Mouse (Mus musculus): ENCODE results near the gene Tenm2. TPM values are rescaled to one million over a fixed set of nuclear protein-coding genes. Genes with fewer than 3 reads are reported as not detected.

The Tenm2 gene
- polyA plus RNA-seq, 1 experiment from 2014 or later, result 30.2 TPM

- 78% methylated on average over 7 of the region's 7 CpGs for WGBS
- Histone ChIP-seq H3K27ac (no peak overlapping the region), H3K36me3 (replicated peaks; ENCODE audit: control insufficient read depth, insufficient read depth) (no peaks in the 10 kb centered on the region), H3K4me2 (replicated peaks) (no peak overlapping the region), H3K27me3 (ENCODE audit: control insufficient read depth, insufficient read depth, low read length) (no peaks in the 10 kb centered on the region), H3K4me3 (replicated peaks; ENCODE audit: low read length) (no peak overlapping the region), H3K9ac (no peak overlapping the region), H3K9me3 (ENCODE audit: control insufficient read depth, low read length) (no peaks in the 10 kb centered on the region), H3K4me1 (replicated peaks; ENCODE audit: control insufficient read depth, insufficient read depth, low read length) (peaks cover 9% of the 10 kb centered on the region; the same call in 1 of the 2 replicates)
- ATAC-seq (ENCODE audit: low FRiP score), result no peak
- no peak for DNase-seq (ENCODE audit: low spot score)
Measured at GRCm38 (mm10) chr11:36280533-36280932, 955.2 kb downstream of the Tenm2 start.

GRCm38 (mm10) chr11:36277903-36278215, 957.9 kb downstream of the Tenm2 start:
- H3K4me1 ChIP-seq (replicated peaks; ENCODE audit: control insufficient read depth, insufficient read depth, low read length), result peaks cover 9% of the 10 kb centered on the region; the same call in 1 of the 2 replicates
- no peaks in the 10 kb centered on the region for H3K27me3 ChIP-seq (ENCODE audit: control insufficient read depth, insufficient read depth, low read length)
- H3K36me3 ChIP-seq (replicated peaks; ENCODE audit: control insufficient read depth, insufficient read depth), result no peaks in the 10 kb centered on the region
- WGBS, result 90% methylated on average over 9 of the region's 9 CpGs
- H3K27ac ChIP-seq, result no peak overlapping the region
- no peak overlapping the region for H3K4me2 ChIP-seq (replicated peaks)
- ATAC-seq (ENCODE audit: low FRiP score), result no peak
- H3K9me3 ChIP-seq (ENCODE audit: control insufficient read depth, low read length), result no peaks in the 10 kb centered on the region
- no peak overlapping the region for H3K9ac ChIP-seq
- H3K4me3 ChIP-seq (replicated peaks; ENCODE audit: low read length), result no peak overlapping the region
- DNase-seq (ENCODE audit: low spot score), result no peak

DNA sequence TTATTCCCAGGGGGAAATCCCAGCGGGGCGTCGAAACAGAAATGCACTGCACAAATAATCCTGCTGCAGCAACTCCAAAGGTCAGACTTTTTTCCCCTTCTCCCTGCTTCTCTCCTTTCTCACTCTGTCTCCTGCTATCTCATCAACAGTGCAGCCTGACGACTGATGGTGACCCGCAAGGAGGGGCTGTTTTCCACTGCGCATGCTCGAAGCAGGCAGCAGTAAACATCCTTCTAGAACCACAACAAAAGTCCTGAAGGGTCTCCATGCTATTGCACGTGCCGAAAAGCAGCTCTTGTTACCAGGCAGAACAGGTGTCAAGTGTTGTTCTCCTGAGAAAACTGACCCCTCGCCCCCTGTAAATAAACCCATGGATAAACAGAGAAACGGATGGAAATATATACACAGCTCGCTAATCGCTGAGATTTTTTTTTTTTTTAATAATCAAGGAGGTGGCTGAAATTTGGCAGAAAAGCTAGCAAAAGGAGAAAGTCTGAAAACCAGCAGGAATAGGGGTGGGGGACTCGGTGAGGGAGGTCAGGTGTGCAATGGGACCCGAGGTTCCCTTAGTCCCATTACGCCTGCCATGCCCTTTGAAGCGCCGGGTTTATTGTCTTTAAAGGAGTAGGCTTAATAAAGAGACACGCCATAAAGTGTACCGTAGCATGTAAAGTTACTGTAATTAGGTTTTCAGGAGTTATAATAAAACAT, 958.4 kb downstream of the Tenm2 start:
- H3K9ac ChIP-seq, result no peak overlapping the region
- peaks cover 9% of the 10 kb centered on the region; the same call in 1 of the 2 replicates for H3K4me1 ChIP-seq (replicated peaks; ENCODE audit: control insufficient read depth, insufficient read depth, low read length)
- H3K4me3 ChIP-seq (replicated peaks; ENCODE audit: low read length), result no peak overlapping the region
- H3K27ac ChIP-seq, result no peak overlapping the region
- DNase-seq (ENCODE audit: low spot score) (no peak), ATAC-seq (ENCODE audit: low FRiP score) (no peak)
- no peaks in the 10 kb centered on the region for H3K27me3 ChIP-seq (ENCODE audit: control insufficient read depth, insufficient read depth, low read length)
- H3K36me3 ChIP-seq (replicated peaks; ENCODE audit: control insufficient read depth, insufficient read depth), result no peaks in the 10 kb centered on the region
- WGBS, result 73% methylated on average over 20 of the region's 20 CpGs
- H3K9me3 ChIP-seq (ENCODE audit: control insufficient read depth, low read length), result no peaks in the 10 kb centered on the region
- H3K4me2 ChIP-seq (replicated peaks), result no peak overlapping the region

- Histone ChIP-seq H3K4me2 (replicated peaks) (no peak overlapping the region), H3K9me3 (ENCODE audit: control insufficient read depth, low read length) (no peaks in the 10 kb centered on the region), H3K4me1 (replicated peaks; ENCODE audit: control insufficient read depth, insufficient read depth, low read length) (peaks cover 9% of the 10 kb centered on the region; the same call in 1 of the 2 replicates), H3K36me3 (replicated peaks; ENCODE audit: control insufficient read depth, insufficient read depth) (no peaks in the 10 kb centered on the region), H3K4me3 (replicated peaks; ENCODE audit: low read length) (no peak overlapping the region), H3K27me3 (ENCODE audit: control insufficient read depth, insufficient read depth, low read length) (no peaks in the 10 kb centered on the region), H3K27ac (no peak overlapping the region), H3K9ac (no peak overlapping the region)
- DNase-seq (ENCODE audit: low spot score) (no peak), ATAC-seq (ENCODE audit: low FRiP score) (no peak)
- WGBS, result 20% methylated on average over 5 of the region's 5 CpGs
Measured at GRCm38 (mm10) chr11:36276015-36276414, 959.7 kb downstream of the Tenm2 start.

DNA sequence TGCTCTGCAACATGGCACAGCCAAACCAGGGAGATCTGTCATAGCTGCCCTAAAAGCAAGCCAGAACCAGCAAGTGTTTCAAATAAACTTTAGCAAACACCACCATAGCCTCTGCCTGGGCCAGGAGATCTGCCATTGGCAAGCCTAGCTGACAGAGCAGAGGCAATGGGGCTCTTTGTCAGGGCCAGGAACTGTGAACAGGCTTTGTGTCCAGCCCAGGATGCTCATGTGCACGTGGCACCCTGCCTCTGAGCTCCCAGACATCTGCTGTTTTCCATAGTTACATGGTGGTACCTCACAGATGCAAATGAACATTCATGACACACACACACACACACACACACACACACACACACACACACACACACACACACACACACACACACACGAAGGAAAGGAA, 963.6 kb downstream of the Tenm2 start:
- DNase-seq (ENCODE audit: low spot score) (no peak), ATAC-seq (ENCODE audit: low FRiP score) (no peak)
- H3K4me1 ChIP-seq (replicated peaks; ENCODE audit: control insufficient read depth, insufficient read depth, low read length), result peaks cover 9% of the 10 kb centered on the region
- no peak overlapping the region for H3K4me2 ChIP-seq (replicated peaks)
- WGBS, result 58% methylated on average over 2 of the region's 2 CpGs
- H3K9me3 ChIP-seq (ENCODE audit: control insufficient read depth, low read length), result no peaks in the 10 kb centered on the region
- no peak overlapping the region for H3K27ac ChIP-seq
- no peak overlapping the region for H3K9ac ChIP-seq
- no peaks in the 10 kb centered on the region for H3K27me3 ChIP-seq (ENCODE audit: control insufficient read depth, insufficient read depth, low read length)
- H3K36me3 ChIP-seq (replicated peaks; ENCODE audit: control insufficient read depth, insufficient read depth), result no peaks in the 10 kb centered on the region
- H3K4me3 ChIP-seq (replicated peaks; ENCODE audit: low read length), result no peak overlapping the region

DNA sequence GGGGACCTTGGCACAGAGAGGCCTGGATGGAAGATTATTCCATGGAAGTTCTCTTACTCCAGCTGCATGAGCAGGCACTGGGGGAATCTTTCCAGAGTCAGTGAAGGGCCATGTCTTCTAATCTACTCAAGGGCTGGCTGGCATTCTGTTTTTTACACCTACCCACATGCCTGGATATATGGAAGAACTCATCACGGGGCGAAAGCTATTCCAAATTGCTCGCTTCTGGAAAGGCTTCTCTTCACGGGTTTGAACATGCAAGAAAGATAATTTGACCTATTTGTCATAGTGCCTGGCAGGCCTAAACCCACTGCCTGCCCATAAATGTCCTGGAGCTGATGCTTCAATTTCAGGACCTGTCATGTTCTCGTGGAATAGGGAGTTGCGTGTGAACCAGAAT, 965.8 kb downstream of the Tenm2 start:
- Histone ChIP-seq H3K4me2 (replicated peaks) (no peak overlapping the region), H3K27ac (0 out of 2 replicates have a peak overlapping the region, but pooled peaks have one; percentile 16), H3K36me3 (replicated peaks; ENCODE audit: control insufficient read depth, insufficient read depth) (no peaks in the 10 kb centered on the region), H3K4me1 (replicated peaks; ENCODE audit: control insufficient read depth, insufficient read depth, low read length) (no peaks in the 10 kb centered on the region; the same call in none of the 2 replicates), H3K27me3 (ENCODE audit: control insufficient read depth, insufficient read depth, low read length) (no peaks in the 10 kb centered on the region), H3K9ac (no peak overlapping the region), H3K4me3 (replicated peaks; ENCODE audit: low read length) (no peak overlapping the region), H3K9me3 (ENCODE audit: control insufficient read depth, low read length) (no peaks in the 10 kb centered on the region)
- WGBS, result 72% methylated on average over 6 of the region's 6 CpGs
- ATAC-seq (ENCODE audit: low FRiP score) (no peak), DNase-seq (ENCODE audit: low spot score) (no peak)

DNA sequence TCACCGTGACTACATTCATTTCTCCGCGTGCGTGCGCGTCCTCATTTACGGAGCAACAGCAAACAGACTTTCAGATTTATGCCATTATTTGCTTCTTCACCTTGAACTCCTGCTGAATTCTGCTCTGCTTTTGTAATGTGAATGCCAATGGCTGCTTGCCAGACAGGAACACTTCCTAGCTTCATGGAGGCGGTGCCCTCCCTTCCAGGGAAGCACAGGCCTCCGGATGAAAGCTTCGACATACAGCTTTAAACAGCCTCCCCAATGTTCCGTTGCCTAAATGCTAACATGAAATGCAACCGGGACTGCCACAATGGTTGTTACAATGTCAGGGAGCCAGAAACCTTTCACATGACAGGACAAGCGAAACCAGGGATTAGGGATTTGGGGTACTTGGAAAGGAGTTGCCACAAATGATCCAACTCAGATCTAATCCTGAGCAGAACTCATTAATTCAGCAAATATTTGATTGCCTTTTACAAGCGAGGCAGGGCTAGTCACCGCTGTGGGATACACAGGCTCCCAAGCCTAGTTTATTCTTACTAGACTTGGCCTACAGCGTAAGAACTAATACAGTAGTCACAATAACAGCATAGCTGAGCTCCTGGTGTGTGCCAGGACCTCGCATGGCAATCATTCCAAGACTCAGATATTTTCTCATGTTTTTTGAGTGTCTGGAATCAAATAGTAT, 970.8 kb downstream of the Tenm2 start:
- ATAC-seq (ENCODE audit: low FRiP score) (peak; percentile 43; the same call in 1 of the 2 replicates), DNase-seq (ENCODE audit: low spot score) (peak; percentile 59)

GRCm38 (mm10) chr11:36263840-36264239, 971.9 kb downstream of the Tenm2 start:
- no peaks in the 10 kb centered on the region for H3K9me3 ChIP-seq (ENCODE audit: control insufficient read depth, low read length)
- H3K4me3 ChIP-seq (replicated peaks; ENCODE audit: low read length), result no peak overlapping the region
- DNase-seq (ENCODE audit: low spot score), result no peak
- H3K27me3 ChIP-seq (ENCODE audit: control insufficient read depth, insufficient read depth, low read length), result no peaks in the 10 kb centered on the region
- no peak overlapping the region for H3K9ac ChIP-seq
- no peak overlapping the region for H3K27ac ChIP-seq
- no peak overlapping the region for H3K4me2 ChIP-seq (replicated peaks)
- 44% methylated on average over 10 of the region's 10 CpGs for WGBS
- H3K36me3 ChIP-seq (replicated peaks; ENCODE audit: control insufficient read depth, insufficient read depth), result no peaks in the 10 kb centered on the region
- no peak for ATAC-seq (ENCODE audit: low FRiP score)
- peaks cover 14% of the 10 kb centered on the region for H3K4me1 ChIP-seq (replicated peaks; ENCODE audit: control insufficient read depth, insufficient read depth, low read length)

More for the DNA sequence above, 970.8 kb downstream of the Tenm2 start:
- H3K4me2 ChIP-seq (replicated peaks), result no peak overlapping the region
- no peaks in the 10 kb centered on the region for H3K9me3 ChIP-seq (ENCODE audit: control insufficient read depth, low read length)
- H3K27ac ChIP-seq, result peak overlapping the region; percentile 33
- no peaks in the 10 kb centered on the region for H3K36me3 ChIP-seq (replicated peaks; ENCODE audit: control insufficient read depth, insufficient read depth)
- H3K4me3 ChIP-seq (replicated peaks; ENCODE audit: low read length), result no peak overlapping the region
- H3K9ac ChIP-seq, result no peak overlapping the region
- no peaks in the 10 kb centered on the region for H3K27me3 ChIP-seq (ENCODE audit: control insufficient read depth, insufficient read depth, low read length)
- H3K4me1 ChIP-seq (replicated peaks; ENCODE audit: control insufficient read depth, insufficient read depth, low read length), result peaks cover 14% of the 10 kb centered on the region
- 49% methylated on average over 17 of the region's 17 CpGs for WGBS

GRCm38 (mm10) chr11:36257187-36257586, 978.6 kb downstream of the Tenm2 start:
- no peak overlapping the region for H3K4me3 ChIP-seq (replicated peaks; ENCODE audit: low read length)
- WGBS, result 79% methylated on average over 5 of the region's 5 CpGs
- H3K4me1 ChIP-seq (replicated peaks; ENCODE audit: control insufficient read depth, insufficient read depth, low read length), result no peaks in the 10 kb centered on the region
- no peak overlapping the region for H3K4me2 ChIP-seq (replicated peaks)
- ATAC-seq (ENCODE audit: low FRiP score) (no peak), DNase-seq (ENCODE audit: low spot score) (no peak)
- H3K36me3 ChIP-seq (replicated peaks; ENCODE audit: control insufficient read depth, insufficient read depth), result no peaks in the 10 kb centered on the region
- H3K9ac ChIP-seq, result no peak overlapping the region
- H3K27ac ChIP-seq, result no peak overlapping the region
- peaks cover 6% of the 10 kb centered on the region; the same call in 1 of the 2 replicates for H3K9me3 ChIP-seq (ENCODE audit: control insufficient read depth, low read length)
- H3K27me3 ChIP-seq (ENCODE audit: control insufficient read depth, insufficient read depth, low read length), result no peaks in the 10 kb centered on the region
